Mouse (Mus musculus): ENCODE data around the gene Crtac1. TPM values are rescaled to one million over a fixed set of nuclear protein-coding genes. Genes with fewer than 3 reads are reported as not detected.
A peak's percentile ranks its signal among the peaks of the same experiment; 100 is the strongest.

Crtac1 gene
- total RNA-seq, 2 experiments from 2014 or later: not detected

DNA sequence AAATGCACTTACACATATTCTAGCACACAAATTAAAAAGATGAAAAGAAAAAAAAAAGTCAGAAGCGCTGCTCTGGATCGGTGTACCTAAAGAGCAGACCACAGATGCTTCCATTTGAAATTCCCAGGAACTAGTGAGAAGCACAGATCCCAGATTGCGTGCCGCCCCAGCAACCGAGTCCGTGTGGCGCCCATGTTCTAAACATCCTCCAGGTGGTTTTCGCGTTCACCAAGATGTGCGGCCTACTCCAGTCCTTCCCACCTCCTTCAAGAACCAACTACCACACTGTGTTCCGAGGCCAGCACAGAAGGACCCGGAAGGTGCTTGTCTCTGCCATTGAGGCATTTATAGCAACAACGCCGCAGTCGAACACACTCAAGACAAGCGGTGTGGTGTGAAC, 76.1 kb downstream of the Crtac1 start:
- ATAC-seq (replicated peaks; ENCODE audit: low FRiP score, low TSS enrichment, poor library complexity, severe bottlenecking): no peak

DNA sequence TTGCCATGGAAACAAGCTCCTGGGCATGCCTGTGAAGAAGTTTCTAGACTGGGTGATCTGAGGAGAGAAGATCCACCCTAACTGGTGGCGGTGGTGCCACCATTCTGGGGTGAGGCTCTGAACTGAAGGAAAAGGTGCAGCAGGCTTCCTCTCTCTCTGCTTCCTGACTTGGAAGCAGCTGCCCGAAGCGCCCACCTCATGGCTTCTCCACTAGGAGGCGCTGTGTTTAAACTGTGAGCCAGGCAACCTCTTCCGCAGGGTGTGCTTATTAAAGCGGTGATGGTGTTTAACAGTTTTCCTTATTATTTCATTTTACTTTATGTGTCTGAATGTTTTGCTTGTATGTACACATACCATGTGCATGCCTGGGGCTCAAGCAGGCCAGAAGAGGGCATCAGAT, 90.4 kb downstream of the Crtac1 start:
- ATAC-seq (replicated peaks; ENCODE audit: low FRiP score, low TSS enrichment, poor library complexity, severe bottlenecking): no peak

GRCm38 (mm10) chr19:42332081-42332736, 99.4 kb downstream of the Crtac1 start:
- ATAC-seq (replicated peaks; ENCODE audit: low FRiP score, low TSS enrichment, poor library complexity, severe bottlenecking): no peak

- ATAC-seq (replicated peaks; ENCODE audit: low FRiP score, low TSS enrichment, poor library complexity, severe bottlenecking): no peak
Measured at GRCm38 (mm10) chr19:42331446-42331845, 100.1 kb downstream of the Crtac1 start.

GRCm38 (mm10) chr19:42328160-42328559, 103.4 kb downstream of the Crtac1 start:
- no peak for ATAC-seq (replicated peaks; ENCODE audit: low FRiP score, low TSS enrichment, poor library complexity, severe bottlenecking)

- ATAC-seq (replicated peaks; ENCODE audit: low FRiP score, low TSS enrichment, poor library complexity, severe bottlenecking): no peak
Measured at GRCm38 (mm10) chr19:42325894-42326293, 105.7 kb downstream of the Crtac1 start.

DNA sequence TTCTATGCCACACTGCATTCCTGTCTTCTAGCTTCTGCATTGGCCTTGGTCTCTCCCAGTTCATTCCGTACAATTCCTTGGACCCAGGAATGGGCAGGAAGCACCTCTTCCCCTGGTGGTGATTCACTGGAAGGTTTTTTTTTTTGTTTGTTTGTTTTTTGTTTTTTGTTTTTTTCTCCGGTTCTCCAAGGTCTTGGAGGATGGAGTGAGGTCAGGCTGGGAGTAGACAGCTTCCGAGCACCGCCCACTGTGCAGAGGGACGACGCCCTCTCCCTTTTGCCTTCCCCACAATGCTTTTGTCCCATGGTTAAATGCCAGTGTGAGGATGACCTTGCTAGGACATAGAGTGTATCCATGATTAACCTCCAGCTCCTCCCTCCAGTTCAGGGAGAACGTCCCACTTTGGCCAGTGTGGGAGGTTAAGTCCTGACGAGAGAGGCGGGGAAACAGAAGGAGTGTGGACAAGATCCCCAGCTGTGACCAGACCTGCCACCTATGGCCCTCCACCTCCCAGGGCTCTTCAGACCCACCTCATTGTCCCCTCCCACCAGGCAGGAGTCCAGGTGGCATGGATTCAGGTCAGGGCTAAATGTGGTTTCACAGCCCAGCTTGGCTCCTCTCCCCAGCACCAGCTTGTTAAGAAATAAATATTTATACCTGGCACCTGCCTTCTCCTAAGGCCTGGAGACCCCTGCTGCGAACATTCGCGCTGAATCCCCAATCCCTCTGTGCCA, 109.1 kb downstream of the Crtac1 start:
- no peak for ATAC-seq (replicated peaks; ENCODE audit: low FRiP score, low TSS enrichment, poor library complexity, severe bottlenecking)

- ATAC-seq (replicated peaks; ENCODE audit: low FRiP score, low TSS enrichment, poor library complexity, severe bottlenecking): no peak
Measured at GRCm38 (mm10) chr19:42321936-42322335, 109.6 kb downstream of the Crtac1 start.

DNA sequence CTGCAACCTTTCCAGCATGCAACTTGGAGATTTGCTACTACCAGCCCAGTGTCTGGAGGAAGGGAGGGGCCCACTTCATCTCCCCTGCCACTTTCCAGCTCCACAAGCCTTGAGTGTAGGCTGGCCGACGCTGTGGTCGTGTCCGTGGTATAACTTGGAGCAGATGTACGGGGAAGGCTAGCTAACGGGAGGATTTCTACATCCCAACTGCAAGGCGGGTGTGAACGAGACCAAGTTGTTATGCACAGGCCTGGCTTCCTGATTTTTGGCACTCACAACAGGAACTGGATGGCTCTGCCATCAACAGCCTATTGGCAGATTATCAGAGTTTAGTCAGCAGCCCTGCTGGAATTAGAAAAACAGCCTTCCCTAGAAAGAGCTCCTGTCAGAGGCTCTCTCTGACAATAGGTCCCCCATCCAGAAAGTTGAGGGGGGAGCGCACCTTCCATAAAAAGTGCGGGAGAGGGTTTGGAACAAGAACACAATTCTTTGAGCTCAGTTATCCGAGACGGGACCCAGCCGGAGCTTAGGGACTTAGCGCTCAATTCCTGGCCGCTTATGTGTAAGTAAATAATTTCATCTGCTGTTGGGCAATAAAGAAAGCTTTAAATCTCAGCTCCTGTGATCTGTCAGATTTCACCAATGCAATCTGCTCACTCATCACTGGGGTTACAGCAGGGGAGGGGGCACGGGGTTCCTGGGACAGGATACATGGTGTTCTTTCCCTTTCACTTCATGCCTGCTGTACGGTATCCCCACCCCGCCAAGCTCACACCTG, 113.7 kb downstream of the Crtac1 start:
- no peak for ATAC-seq (replicated peaks; ENCODE audit: low FRiP score, low TSS enrichment, poor library complexity, severe bottlenecking)

DNA sequence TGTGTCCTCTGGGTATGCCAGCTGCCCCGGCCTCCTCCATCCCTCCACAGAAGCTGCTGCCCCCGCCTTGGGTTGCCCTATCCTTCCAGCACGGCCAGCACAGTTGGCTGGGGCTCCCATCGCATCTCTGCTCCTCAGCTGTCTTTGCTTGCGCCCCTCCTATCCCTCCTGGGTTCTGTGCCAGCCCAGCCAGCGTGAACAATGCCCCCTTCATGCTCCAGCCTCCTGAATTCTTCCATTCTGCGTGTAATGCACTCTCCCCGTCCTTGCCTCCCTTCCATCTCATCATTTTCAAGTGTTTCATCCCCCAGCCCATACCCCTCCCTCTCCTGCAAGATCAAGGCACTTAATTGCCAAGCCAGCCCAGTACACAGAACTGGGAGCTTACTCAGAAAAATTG, 114.6 kb downstream of the Crtac1 start:
- no peak for ATAC-seq (replicated peaks; ENCODE audit: low FRiP score, low TSS enrichment, poor library complexity, severe bottlenecking)

DNA sequence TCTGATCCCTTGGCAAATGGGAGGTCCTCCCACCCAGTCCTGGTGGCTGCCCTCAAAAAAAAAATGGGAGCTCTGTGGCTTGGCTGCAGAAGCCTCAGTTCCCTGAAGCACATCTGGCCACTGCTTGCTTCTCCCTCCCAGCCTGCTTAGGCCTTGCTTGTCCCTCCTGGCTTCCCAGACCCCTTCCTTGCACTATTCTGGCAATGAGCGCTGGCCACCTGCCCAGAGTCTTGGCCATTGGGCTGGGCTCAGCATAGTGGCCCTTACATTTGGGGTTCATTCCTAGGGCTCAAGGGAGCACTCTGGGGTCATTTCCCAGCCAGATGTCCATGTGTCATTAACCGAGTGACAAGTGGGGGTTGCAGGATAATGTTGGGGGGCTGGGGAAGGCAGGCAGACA, 115.1 kb downstream of the Crtac1 start:
- no peak for ATAC-seq (replicated peaks; ENCODE audit: low FRiP score, low TSS enrichment, poor library complexity, severe bottlenecking)

GRCm38 (mm10) chr19:42315914-42316313, 115.7 kb downstream of the Crtac1 start:
- ATAC-seq (replicated peaks; ENCODE audit: low FRiP score, low TSS enrichment, poor library complexity, severe bottlenecking): peak; percentile 82

GRCm38 (mm10) chr19:42315070-42315679, 116.4 kb downstream of the Crtac1 start:
- no peak for ATAC-seq (replicated peaks; ENCODE audit: low FRiP score, low TSS enrichment, poor library complexity, severe bottlenecking)

- ATAC-seq (replicated peaks; ENCODE audit: low FRiP score, low TSS enrichment, poor library complexity, severe bottlenecking): no peak
Measured at GRCm38 (mm10) chr19:42312191-42312590, 119.4 kb downstream of the Crtac1 start.

DNA sequence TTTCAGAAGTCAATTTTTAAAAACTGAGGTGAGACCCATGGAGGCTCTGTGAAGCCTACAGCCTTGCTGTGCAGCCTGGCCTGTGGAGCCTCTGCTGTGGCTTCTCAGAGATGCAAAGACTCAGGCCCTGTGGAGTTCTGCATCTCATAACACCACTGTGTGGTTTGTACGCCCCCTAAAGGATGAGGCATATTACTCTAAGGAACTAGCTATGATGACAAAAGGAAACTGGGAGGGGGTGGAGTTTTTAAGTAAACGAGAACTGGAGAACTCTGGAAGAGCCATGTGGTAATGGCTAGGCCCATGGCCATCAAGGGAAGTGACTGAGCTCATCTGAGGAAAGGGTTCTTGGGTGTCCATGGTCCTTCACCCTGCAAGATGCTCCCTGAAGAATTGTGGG, 120.3 kb downstream of the Crtac1 start:
- ATAC-seq (replicated peaks; ENCODE audit: low FRiP score, low TSS enrichment, poor library complexity, severe bottlenecking): no peak

DNA sequence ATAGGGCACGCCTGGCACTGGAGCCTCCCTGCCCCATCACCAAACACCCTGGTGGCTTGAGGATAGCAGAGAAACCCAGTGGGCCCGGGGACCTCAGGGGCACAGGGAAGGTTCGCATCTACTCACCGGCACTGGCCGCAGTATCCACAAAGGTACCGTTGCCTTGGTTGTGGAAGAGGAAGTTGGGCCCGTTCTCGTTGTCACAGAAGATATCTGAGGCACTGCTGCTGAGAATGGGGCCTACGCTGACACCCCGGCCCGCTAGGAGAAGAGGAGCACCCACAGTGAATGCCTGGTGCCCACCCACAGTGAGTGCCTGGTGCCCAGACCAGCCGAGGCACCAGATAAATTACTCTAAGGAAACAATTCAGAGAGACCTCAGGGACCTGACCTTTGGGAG, 122.7 kb downstream of the Crtac1 start:
- no peak for ATAC-seq (replicated peaks; ENCODE audit: low FRiP score, low TSS enrichment, poor library complexity, severe bottlenecking)

DNA sequence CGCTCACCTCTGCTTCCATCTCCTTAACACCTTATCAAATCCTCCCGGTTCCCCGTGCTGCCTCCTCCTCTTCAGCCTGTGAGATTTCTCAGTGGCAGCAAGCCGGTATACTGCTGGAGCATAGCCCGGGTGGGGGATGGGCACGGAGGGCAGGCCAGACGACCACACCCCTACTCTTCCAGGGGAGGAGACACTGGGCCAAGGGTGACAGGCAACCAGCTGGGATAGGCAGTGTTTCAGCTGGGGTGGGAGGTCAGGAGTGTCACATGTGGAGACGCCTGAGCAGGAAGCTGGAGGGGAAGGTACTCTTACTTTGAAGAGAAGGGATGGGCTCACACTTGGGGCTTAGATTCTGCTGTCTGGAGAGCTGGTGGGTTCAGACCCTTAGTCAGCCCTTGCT, 124.6 kb downstream of the Crtac1 start:
- peak; percentile 30; the same call in 1 of the 2 replicates for ATAC-seq (replicated peaks; ENCODE audit: low FRiP score, low TSS enrichment, poor library complexity, severe bottlenecking)

DNA sequence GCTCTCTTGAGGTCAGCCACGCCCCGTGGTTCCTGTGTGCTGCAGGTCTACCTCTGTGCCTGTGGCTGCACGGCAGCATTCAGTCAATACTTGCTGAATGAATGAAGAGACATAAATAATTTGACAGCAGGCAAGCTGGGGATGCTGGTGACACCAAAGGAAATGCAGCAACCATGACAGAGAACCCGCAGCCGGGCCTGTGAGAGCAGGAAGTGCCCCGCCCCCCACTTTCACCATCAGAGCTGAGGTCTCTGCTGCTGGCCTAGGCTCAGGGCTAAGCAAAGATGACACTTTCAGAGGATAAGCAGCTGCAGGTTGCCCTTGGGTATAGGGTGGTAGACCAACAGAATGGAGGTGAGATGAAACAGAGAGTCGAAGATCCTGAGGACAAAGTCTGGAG, 125.4 kb downstream of the Crtac1 start:
- ATAC-seq (replicated peaks; ENCODE audit: low FRiP score, low TSS enrichment, poor library complexity, severe bottlenecking): no peak

DNA sequence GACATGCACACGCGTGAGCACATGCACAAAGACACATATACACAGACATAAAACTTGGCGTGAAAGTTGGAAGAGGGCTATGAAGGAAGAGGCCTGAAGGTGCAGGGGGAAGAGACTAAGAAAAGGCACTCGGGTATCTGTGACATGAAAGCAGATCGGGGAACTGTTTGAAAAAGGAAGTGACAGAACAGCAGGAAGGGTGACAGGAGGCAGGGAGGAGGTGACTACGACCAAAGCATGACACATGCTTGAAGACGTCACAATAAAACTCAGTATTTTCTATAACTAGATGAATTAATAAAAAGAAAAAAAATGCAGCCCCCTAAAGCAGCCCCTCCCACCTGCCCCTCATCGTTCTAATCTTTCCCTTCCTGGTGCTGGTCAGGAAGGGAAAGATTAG, 125.8 kb downstream of the Crtac1 start:
- no peak for ATAC-seq (replicated peaks; ENCODE audit: low FRiP score, low TSS enrichment, poor library complexity, severe bottlenecking)

GRCm38 (mm10) chr19:42304506-42304905, 127.1 kb downstream of the Crtac1 start:
- ATAC-seq (replicated peaks; ENCODE audit: low FRiP score, low TSS enrichment, poor library complexity, severe bottlenecking): no peak
